Mouse (Mus musculus) olfactory bulb, adult 2 months (tissue): ENCODE results near the gene Cfap43.

Source experiments
- CTCF ChIP-seq: fragments of 200-500 bp; IDR thresholded peaks from 2 replicates; pipeline ENCODE4 v1.5.1; 2012; ENCODE audit warnings: low read depth, mild to moderate bottlenecking, low read length, moderate library complexity; ENCODE audit not compliant: insufficient read depth
- POLR2A ChIP-seq: fragments of 200-500 bp; IDR thresholded peaks from 2 replicates; pipeline ENCODE4 v1.6.1; 2012; ENCODE audit warnings: mild to moderate bottlenecking, low read depth, low read length, moderate library complexity; ENCODE audit not compliant: insufficient read depth

GRCm38 (mm10) chr19:47724903-47725302 is 194.2 kb downstream of the Cfap43 start:
- TF ChIP-seq POLR2A, result no peak
- TF ChIP-seq CTCF, result no peak
